Mouse (Mus musculus) testis, adult 2 months (tissue): ENCODE measurements around the gene Fgfbp1. TPM values are rescaled to one million over a fixed set of nuclear protein-coding genes. Genes with fewer than 3 reads are reported as not detected.

Experiments used
- H3K27ac ChIP-seq: fragments of 200-500 bp; 2 replicates; pipeline ENCODE4 v1.5.1; 2012; ENCODE audit warnings: low read depth, low read length; ENCODE audit not compliant: control insufficient read depth, insufficient read depth
- H3K27me3 ChIP-seq: fragments of 200-500 bp; 2 replicates; pipeline ENCODE4 v1.6.1; 2012; ENCODE audit warnings: mild to moderate bottlenecking, low read length, moderate library complexity; ENCODE audit not compliant: control insufficient read depth, insufficient read depth
- H3K36me3 ChIP-seq: fragments of 200-500 bp; 2 replicates; pipeline ENCODE4 v1.6.1; 2012; ENCODE audit warnings: mild to moderate bottlenecking, low read length; ENCODE audit not compliant: control insufficient read depth, insufficient read depth
- H3K4me1 ChIP-seq: fragments of 200-500 bp; 2 replicates; pipeline ENCODE4 v1.6.1; 2012; ENCODE audit warnings: low read length; ENCODE audit not compliant: control insufficient read depth, insufficient read depth
- H3K4me3 ChIP-seq: fragments of 200-500 bp; 2 replicates; pipeline ENCODE4 v1.5.1; 2012; ENCODE audit warnings: low read depth, mild to moderate bottlenecking, low read length, moderate library complexity, mixed read lengths; ENCODE audit not compliant: control insufficient read depth
- CTCF ChIP-seq: fragments of 200-500 bp; IDR thresholded peaks from 2 replicates; pipeline ENCODE4 v1.5.1; 2012; ENCODE audit warnings: low read depth, mild to moderate bottlenecking, inconsistent platforms, low read length, moderate library complexity; ENCODE audit not compliant: control insufficient read depth, insufficient read depth, insufficient replicate concordance
- POLR2A ChIP-seq: fragments of 200-500 bp; IDR thresholded peaks from 2 replicates; pipeline ENCODE4 v1.6.1; 2012; ENCODE audit warnings: low read depth, mild to moderate bottlenecking, inconsistent platforms, low read length, moderate library complexity; ENCODE audit not compliant: control insufficient read depth
- polyA plus RNA-seq: library from polyadenylated mRNA; depleted of rRNA; stranded (reverse); fragments of >200 nt; gene quantifications from 2 replicates; pipeline ENCODE4 v1.2.3, GENCODE M21; 2012; rRNA removed

The Fgfbp1 gene
- polyA plus RNA-seq, 1 experiment, result not detected

GRCm38 (mm10) chr5:43968634-43969033 is 12.9 kb downstream of the Fgfbp1 start:
- H3K4me3 ChIP-seq, result no peak overlapping the region
- H3K27ac ChIP-seq, result no peak overlapping the region
- no peaks in the 10 kb centered on the region for H3K4me1 ChIP-seq
- TF ChIP-seq CTCF, result no peak
- TF ChIP-seq POLR2A, result no peak
- H3K36me3 ChIP-seq, result no peaks in the 10 kb centered on the region
- H3K27me3 ChIP-seq, result no peaks in the 10 kb centered on the region

GRCm38 (mm10) chr5:43961056-43961455 is 20.5 kb downstream of the Fgfbp1 start:
- Histone ChIP-seq H3K27ac (no peak overlapping the region), H3K27me3 (no peaks in the 10 kb centered on the region), H3K36me3 (no peaks in the 10 kb centered on the region), H3K4me3 (no peak overlapping the region), H3K4me1 (no peaks in the 10 kb centered on the region)
- TF ChIP-seq CTCF, result no peak
- no peak for TF ChIP-seq POLR2A

GRCm38 (mm10) chr5:43959884-43960440 is 21.6 kb downstream of the Fgfbp1 start:
- Histone ChIP-seq H3K4me1 (no peaks in the 10 kb centered on the region), H3K27me3 (no peaks in the 10 kb centered on the region), H3K36me3 (no peaks in the 10 kb centered on the region), H3K4me3 (no peak overlapping the region), H3K27ac (no peak overlapping the region)
- TF ChIP-seq CTCF (no peak), POLR2A (no peak)

GRCm38 (mm10) chr5:43953241-43953640 is 28.3 kb downstream of the Fgfbp1 start:
- H3K4me3 ChIP-seq, result no peak overlapping the region
- no peak overlapping the region for H3K27ac ChIP-seq

GRCm38 (mm10) chr5:43948748-43949275 is 32.8 kb downstream of the Fgfbp1 start:
- H3K4me3 ChIP-seq, result no peak overlapping the region
- no peaks in the 10 kb centered on the region for H3K36me3 ChIP-seq
- H3K27ac ChIP-seq, result no peak overlapping the region
- no peaks in the 10 kb centered on the region for H3K27me3 ChIP-seq
- H3K4me1 ChIP-seq, result peaks cover 3% of the 10 kb centered on the region
- no peak for TF ChIP-seq CTCF

More at GRCm38 (mm10) chr5:43953241-43953640, 28.3 kb downstream of the Fgfbp1 start:
- Histone ChIP-seq H3K36me3 (no peaks in the 10 kb centered on the region), H3K27me3 (no peaks in the 10 kb centered on the region), H3K4me1 (peaks cover 3% of the 10 kb centered on the region)
- TF ChIP-seq POLR2A (no peak), CTCF (no peak)

- no peak overlapping the region for H3K4me3 ChIP-seq
- H3K27ac ChIP-seq, result no peak overlapping the region
- H3K4me1 ChIP-seq, result peaks cover 3% of the 10 kb centered on the region
- no peaks in the 10 kb centered on the region for H3K36me3 ChIP-seq
- TF ChIP-seq CTCF, result no peak
- H3K27me3 ChIP-seq, result no peaks in the 10 kb centered on the region
These were observed 33.4 kb downstream of the Fgfbp1 start for GRCm38 (mm10) chr5:43948111-43948743.

GRCm38 (mm10) chr5:43947330-43947977 is 34.1 kb downstream of the Fgfbp1 start:
- Histone ChIP-seq H3K4me3 (no peak overlapping the region), H3K4me1 (peaks cover 3% of the 10 kb centered on the region), H3K27ac (no peak overlapping the region), H3K36me3 (no peaks in the 10 kb centered on the region), H3K27me3 (no peaks in the 10 kb centered on the region)
- TF ChIP-seq POLR2A, result no peak
- TF ChIP-seq CTCF, result no peak

GRCm38 (mm10) chr5:43933269-43933668 is 48.3 kb downstream of the Fgfbp1 start:
- TF ChIP-seq CTCF (no peak), POLR2A (no peak)
- no peak overlapping the region for H3K4me3 ChIP-seq
- H3K4me1 ChIP-seq, result no peaks in the 10 kb centered on the region
- no peak overlapping the region for H3K27ac ChIP-seq
- no peaks in the 10 kb centered on the region for H3K36me3 ChIP-seq
- no peaks in the 10 kb centered on the region for H3K27me3 ChIP-seq

Other genes starting within 250 kb of the Fgfbp1 start
- gene Bst1, start 162.9 kb downstream of the Fgfbp1 start, polyA plus RNA-seq, result 0.04 and 0.38 TPM in 2 replicates
- gene Fbxl5, start 160.1 kb downstream of the Fgfbp1 start, polyA plus RNA-seq, result 33.9 and 42.0 TPM in 2 replicates
- gene Cd38, start 113.2 kb downstream of the Fgfbp1 start, polyA plus RNA-seq, result 0.40 and 0.48 TPM in 2 replicates
- gene Gm7879, start 68.6 kb downstream of the Fgfbp1 start, polyA plus RNA-seq, result 2.0 and 2.4 TPM in 2 replicates
- 61.7 and 61.8 TPM in 2 replicates for gene Prom1, start 120.3 kb upstream of the Fgfbp1 start, polyA plus RNA-seq
- 21.5 and 29.4 TPM in 2 replicates for gene Tapt1, start 244.8 kb upstream of the Fgfbp1 start, polyA plus RNA-seq